Mouse (Mus musculus): ENCODE data around the gene Slc35a3. TPM values are rescaled to one million over a fixed set of nuclear protein-coding genes. Genes with fewer than 3 reads are reported as not detected.

Slc35a3 gene
- polyA plus RNA-seq, 1 experiment from 2014 or later = 10.3 TPM

GRCm38 (mm10) chr3:116726807-116727206, 14.2 kb upstream of the Slc35a3 start:
- no peaks in the 10 kb centered on the region for H3K9me3 ChIP-seq (ENCODE audit: control insufficient read depth, low read length)
- H3K27me3 ChIP-seq (ENCODE audit: control insufficient read depth, insufficient read depth, low read length) = no peaks in the 10 kb centered on the region
- H3K27ac ChIP-seq = no peak overlapping the region
- H3K4me1 ChIP-seq (replicated peaks; ENCODE audit: control insufficient read depth, insufficient read depth, low read length) = peaks cover 5% of the 10 kb centered on the region; the same call in 1 of the 2 replicates
- H3K4me2 ChIP-seq (replicated peaks) = no peak overlapping the region
- H3K9ac ChIP-seq = no peak overlapping the region
- 79% methylated on average over 9 of the region's 9 CpGs for WGBS
- H3K4me3 ChIP-seq (replicated peaks; ENCODE audit: low read length) = no peak overlapping the region
- ATAC-seq (ENCODE audit: low FRiP score) (no peak), DNase-seq (ENCODE audit: low spot score) (no peak)
- H3K36me3 ChIP-seq (replicated peaks; ENCODE audit: control insufficient read depth, insufficient read depth) = no peaks in the 10 kb centered on the region

GRCm38 (mm10) chr3:116723496-116724481, 11.2 kb upstream of the Slc35a3 start:
- no peaks in the 10 kb centered on the region for H3K36me3 ChIP-seq (replicated peaks; ENCODE audit: control insufficient read depth, insufficient read depth)
- no peaks in the 10 kb centered on the region for H3K27me3 ChIP-seq (ENCODE audit: control insufficient read depth, insufficient read depth, low read length)
- no peak overlapping the region for H3K27ac ChIP-seq
- DNase-seq (ENCODE audit: low spot score) (no peak), ATAC-seq (ENCODE audit: low FRiP score) (no peak)
- 52% methylated on average over 10 of the region's 10 CpGs for WGBS
- H3K4me1 ChIP-seq (replicated peaks; ENCODE audit: control insufficient read depth, insufficient read depth, low read length) = no peaks in the 10 kb centered on the region
- no peak overlapping the region for H3K4me2 ChIP-seq (replicated peaks)
- H3K4me3 ChIP-seq (replicated peaks; ENCODE audit: low read length) = no peak overlapping the region
- H3K9me3 ChIP-seq (ENCODE audit: control insufficient read depth, low read length) = no peaks in the 10 kb centered on the region
- H3K9ac ChIP-seq = no peak overlapping the region

- Histone ChIP-seq H3K9me3 (ENCODE audit: control insufficient read depth, low read length) (no peaks in the 10 kb centered on the region), H3K9ac (no peak overlapping the region), H3K4me3 (replicated peaks; ENCODE audit: low read length) (no peak overlapping the region), H3K27ac (no peak overlapping the region), H3K4me1 (replicated peaks; ENCODE audit: control insufficient read depth, insufficient read depth, low read length) (no peaks in the 10 kb centered on the region), H3K4me2 (replicated peaks) (no peak overlapping the region), H3K27me3 (ENCODE audit: control insufficient read depth, insufficient read depth, low read length) (no peaks in the 10 kb centered on the region), H3K36me3 (replicated peaks; ENCODE audit: control insufficient read depth, insufficient read depth) (no peaks in the 10 kb centered on the region)
- WGBS = 86% methylated on average over 4 of the region's 4 CpGs
- no peak for ATAC-seq (ENCODE audit: low FRiP score)
- no peak for DNase-seq (ENCODE audit: low spot score)
Observed at GRCm38 (mm10) chr3:116722980-116723379, 10.3 kb upstream of the Slc35a3 start.

- Histone ChIP-seq H3K9ac (no peak overlapping the region), H3K27ac (no peak overlapping the region), H3K4me2 (replicated peaks) (no peak overlapping the region), H3K4me3 (replicated peaks; ENCODE audit: low read length) (no peak overlapping the region), H3K4me1 (replicated peaks; ENCODE audit: control insufficient read depth, insufficient read depth, low read length) (no peaks in the 10 kb centered on the region), H3K36me3 (replicated peaks; ENCODE audit: control insufficient read depth, insufficient read depth) (no peaks in the 10 kb centered on the region), H3K9me3 (ENCODE audit: control insufficient read depth, low read length) (no peaks in the 10 kb centered on the region), H3K27me3 (ENCODE audit: control insufficient read depth, insufficient read depth, low read length) (no peaks in the 10 kb centered on the region)
- no peak for DNase-seq (ENCODE audit: low spot score)
- ATAC-seq (ENCODE audit: low FRiP score) = no peak
- WGBS = 74% methylated on average over 3 of the region's 3 CpGs
Observed at GRCm38 (mm10) chr3:116718951-116719350, 6.3 kb upstream of the Slc35a3 start.

GRCm38 (mm10) chr3:116713031-116713430, 400 bp upstream of the Slc35a3 start:
- peak overlapping the region; percentile 74 for H3K4me2 ChIP-seq (replicated peaks)
- H3K9me3 ChIP-seq (ENCODE audit: control insufficient read depth, low read length) = no peaks in the 10 kb centered on the region
- ATAC-seq (ENCODE audit: low FRiP score) (no peak), DNase-seq (ENCODE audit: low spot score) (no peak)
- H3K9ac ChIP-seq = peak overlapping the region; percentile 93; the same call in 1 of the 2 replicates
- peak overlapping the region; percentile 95 for H3K4me3 ChIP-seq (replicated peaks; ENCODE audit: low read length)
- no peaks in the 10 kb centered on the region for H3K36me3 ChIP-seq (replicated peaks; ENCODE audit: control insufficient read depth, insufficient read depth)
- WGBS = 34% methylated on average over 5 of the region's 5 CpGs
- peaks cover 4% of the 10 kb centered on the region; the same call in 1 of the 2 replicates for H3K27me3 ChIP-seq (ENCODE audit: control insufficient read depth, insufficient read depth, low read length)
- H3K4me1 ChIP-seq (replicated peaks; ENCODE audit: control insufficient read depth, insufficient read depth, low read length) = peaks cover 12% of the 10 kb centered on the region
- no peak overlapping the region for H3K27ac ChIP-seq

- peak overlapping the region; percentile 52; the same call in 1 of the 2 replicates for H3K27ac ChIP-seq
- peaks cover 4% of the 10 kb centered on the region; the same call in 1 of the 2 replicates for H3K27me3 ChIP-seq (ENCODE audit: control insufficient read depth, insufficient read depth, low read length)
- peak overlapping the region; percentile 93 for H3K9ac ChIP-seq
- under 1% methylated on average over 71 of the region's 85 CpGs for WGBS
- H3K4me2 ChIP-seq (replicated peaks) = peak overlapping the region; percentile 74
- no peaks in the 10 kb centered on the region for H3K36me3 ChIP-seq (replicated peaks; ENCODE audit: control insufficient read depth, insufficient read depth)
- H3K9me3 ChIP-seq (ENCODE audit: control insufficient read depth, low read length) = no peaks in the 10 kb centered on the region
- H3K4me3 ChIP-seq (replicated peaks; ENCODE audit: low read length) = peak overlapping the region; percentile 95
- DNase-seq (ENCODE audit: low spot score) (peak; percentile 69), ATAC-seq (ENCODE audit: low FRiP score) (peak; percentile 89)
- H3K4me1 ChIP-seq (replicated peaks; ENCODE audit: control insufficient read depth, insufficient read depth, low read length) = peaks cover 12% of the 10 kb centered on the region
Observed at GRCm38 (mm10) chr3:116711624-116712435, 801 bp downstream of the Slc35a3 start.

- 51% methylated on average over 9 of the region's 9 CpGs for WGBS
- no peaks in the 10 kb centered on the region for H3K9me3 ChIP-seq (ENCODE audit: control insufficient read depth, low read length)
- H3K36me3 ChIP-seq (replicated peaks; ENCODE audit: control insufficient read depth, insufficient read depth) = no peaks in the 10 kb centered on the region
- peaks cover 4% of the 10 kb centered on the region; the same call in 1 of the 2 replicates for H3K27me3 ChIP-seq (ENCODE audit: control insufficient read depth, insufficient read depth, low read length)
- H3K9ac ChIP-seq = peak overlapping the region; percentile 93
- H3K4me2 ChIP-seq (replicated peaks) = peak overlapping the region; percentile 74
- H3K4me1 ChIP-seq (replicated peaks; ENCODE audit: control insufficient read depth, insufficient read depth, low read length) = peaks cover 12% of the 10 kb centered on the region
- ATAC-seq (ENCODE audit: low FRiP score) (no peak), DNase-seq (ENCODE audit: low spot score) (no peak)
- peak overlapping the region; percentile 95 for H3K4me3 ChIP-seq (replicated peaks; ENCODE audit: low read length)
- no peak overlapping the region for H3K27ac ChIP-seq
Observed at GRCm38 (mm10) chr3:116710941-116711340, 1.7 kb downstream of the Slc35a3 start.

GRCm38 (mm10) chr3:116705637-116706204, 6.9 kb downstream of the Slc35a3 start:
- Histone ChIP-seq H3K27me3 (ENCODE audit: control insufficient read depth, insufficient read depth, low read length) (no peaks in the 10 kb centered on the region), H3K4me3 (replicated peaks; ENCODE audit: low read length) (no peak overlapping the region), H3K9ac (no peak overlapping the region), H3K27ac (no peak overlapping the region), H3K36me3 (replicated peaks; ENCODE audit: control insufficient read depth, insufficient read depth) (no peaks in the 10 kb centered on the region), H3K4me2 (replicated peaks) (no peak overlapping the region), H3K9me3 (ENCODE audit: control insufficient read depth, low read length) (no peaks in the 10 kb centered on the region), H3K4me1 (replicated peaks; ENCODE audit: control insufficient read depth, insufficient read depth, low read length) (peaks cover under 1% of the 10 kb centered on the region)
- no peak for DNase-seq (ENCODE audit: low spot score)
- 98% methylated on average over 1 of the region's 1 CpGs for WGBS
- ATAC-seq (ENCODE audit: low FRiP score) = no peak

- Histone ChIP-seq H3K4me2 (replicated peaks) (no peak overlapping the region), H3K36me3 (replicated peaks; ENCODE audit: control insufficient read depth, insufficient read depth) (no peaks in the 10 kb centered on the region), H3K4me1 (replicated peaks; ENCODE audit: control insufficient read depth, insufficient read depth, low read length) (no peaks in the 10 kb centered on the region), H3K9ac (no peak overlapping the region), H3K27ac (no peak overlapping the region), H3K27me3 (ENCODE audit: control insufficient read depth, insufficient read depth, low read length) (no peaks in the 10 kb centered on the region), H3K4me3 (replicated peaks; ENCODE audit: low read length) (no peak overlapping the region), H3K9me3 (ENCODE audit: control insufficient read depth, low read length) (no peaks in the 10 kb centered on the region)
- ATAC-seq (ENCODE audit: low FRiP score) (no peak), DNase-seq (ENCODE audit: low spot score) (no peak)
- 96% methylated on average over 5 of the region's 5 CpGs for WGBS
Observed at GRCm38 (mm10) chr3:116703835-116704234, 8.8 kb downstream of the Slc35a3 start.

All from hindbrain, embryonic 14.5 days (tissue).